Mouse (Mus musculus): Measurements from ENCODE around the gene Aco1. TPM values are rescaled to one million over a fixed set of nuclear protein-coding genes. Genes with fewer than 3 reads are reported as not detected.

Gene Aco1
- polyA plus RNA-seq, 1 experiment from 2014 or later, result 33.2 TPM

GRCm38 (mm10) chr4:40171477-40171876, 28.6 kb downstream of the Aco1 start:
- 69% methylated on average over 4 of the region's 4 CpGs for WGBS
- H3K4me2 ChIP-seq (ENCODE audit: low read depth, low read length), result no peak overlapping the region
- H3K9me3 ChIP-seq (replicated peaks; ENCODE audit: control insufficient read depth, low read length), result no peaks in the 10 kb centered on the region
- peaks cover 29% of the 10 kb centered on the region for H3K36me3 ChIP-seq (ENCODE audit: control insufficient read depth, insufficient read depth)
- no peak overlapping the region for H3K9ac ChIP-seq (ENCODE audit: low read length)
- ATAC-seq (replicated peaks; ENCODE audit: extremely low read depth, insufficient read depth, low FRiP score), result no peak
- H3K27ac ChIP-seq (ENCODE audit: low read length), result no peak overlapping the region
- no peaks in the 10 kb centered on the region for H3K27me3 ChIP-seq (ENCODE audit: control insufficient read depth, insufficient read depth, low read length)
- H3K4me3 ChIP-seq (ENCODE audit: low read length), result no peak overlapping the region
- H3K4me1 ChIP-seq (ENCODE audit: control insufficient read depth, insufficient read depth, low read length), result no peaks in the 10 kb centered on the region

- H3K27me3 ChIP-seq (ENCODE audit: control insufficient read depth, insufficient read depth, low read length), result no peaks in the 10 kb centered on the region
- no peak for ATAC-seq (replicated peaks; ENCODE audit: extremely low read depth, insufficient read depth, low FRiP score)
- no peaks in the 10 kb centered on the region for H3K4me1 ChIP-seq (ENCODE audit: control insufficient read depth, insufficient read depth, low read length)
- 85% methylated on average over 2 of the region's 2 CpGs for WGBS
- H3K27ac ChIP-seq (ENCODE audit: low read length), result no peak overlapping the region
- no peak overlapping the region for H3K4me2 ChIP-seq (ENCODE audit: low read depth, low read length)
- no peak overlapping the region for H3K9ac ChIP-seq (ENCODE audit: low read length)
- no peaks in the 10 kb centered on the region for H3K9me3 ChIP-seq (replicated peaks; ENCODE audit: control insufficient read depth, low read length)
- H3K4me3 ChIP-seq (ENCODE audit: low read length), result no peak overlapping the region
- H3K36me3 ChIP-seq (ENCODE audit: control insufficient read depth, insufficient read depth), result peaks cover 26% of the 10 kb centered on the region
Measured at GRCm38 (mm10) chr4:40172336-40172735, 29.5 kb downstream of the Aco1 start.

DNA sequence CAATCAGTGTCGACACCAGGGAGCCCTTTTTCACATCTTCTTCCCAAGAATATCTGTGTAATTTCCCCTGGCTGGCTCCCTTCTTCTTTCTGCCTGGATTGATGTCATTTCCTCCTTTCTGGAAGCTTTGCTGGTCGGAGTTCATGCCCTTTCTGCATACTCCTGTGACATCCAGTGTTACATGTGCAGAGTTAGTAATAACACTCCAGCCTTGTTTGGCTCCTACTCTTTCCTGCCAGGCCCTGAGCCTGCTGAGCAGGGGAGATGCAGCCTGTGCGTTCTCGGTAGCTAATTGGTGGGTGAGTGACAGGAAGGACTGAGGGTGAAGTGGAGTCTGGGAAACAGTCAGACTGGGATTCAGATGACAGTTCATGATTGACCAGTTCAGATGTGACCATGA, 31.4 kb downstream of the Aco1 start:
- Histone ChIP-seq H3K9me3 (replicated peaks; ENCODE audit: control insufficient read depth, low read length) (no peaks in the 10 kb centered on the region), H3K27me3 (ENCODE audit: control insufficient read depth, insufficient read depth, low read length) (no peaks in the 10 kb centered on the region), H3K4me2 (ENCODE audit: low read depth, low read length) (no peak overlapping the region), H3K36me3 (ENCODE audit: control insufficient read depth, insufficient read depth) (peaks cover 20% of the 10 kb centered on the region), H3K4me3 (ENCODE audit: low read length) (no peak overlapping the region), H3K4me1 (ENCODE audit: control insufficient read depth, insufficient read depth, low read length) (no peaks in the 10 kb centered on the region), H3K27ac (ENCODE audit: low read length) (peak overlapping the region; percentile 29; the same call in 1 of the 2 replicates), H3K9ac (ENCODE audit: low read length) (no peak overlapping the region)
- ATAC-seq (replicated peaks; ENCODE audit: extremely low read depth, insufficient read depth, low FRiP score), result no peak; the same call in 1 of the 2 replicates
- WGBS, result 50% methylated on average over 4 of the region's 4 CpGs

GRCm38 (mm10) chr4:40178584-40178983, 35.7 kb downstream of the Aco1 start:
- Histone ChIP-seq H3K27me3 (ENCODE audit: control insufficient read depth, insufficient read depth, low read length) (no peaks in the 10 kb centered on the region), H3K4me2 (ENCODE audit: low read depth, low read length) (no peak overlapping the region), H3K4me1 (ENCODE audit: control insufficient read depth, insufficient read depth, low read length) (no peaks in the 10 kb centered on the region), H3K27ac (ENCODE audit: low read length) (no peak overlapping the region), H3K9me3 (replicated peaks; ENCODE audit: control insufficient read depth, low read length) (no peaks in the 10 kb centered on the region), H3K9ac (ENCODE audit: low read length) (no peak overlapping the region), H3K36me3 (ENCODE audit: control insufficient read depth, insufficient read depth) (peaks cover 33% of the 10 kb centered on the region), H3K4me3 (ENCODE audit: low read length) (no peak overlapping the region)
- WGBS, result 78% methylated on average over 17 of the region's 17 CpGs
- ATAC-seq (replicated peaks; ENCODE audit: extremely low read depth, insufficient read depth, low FRiP score), result no peak

DNA sequence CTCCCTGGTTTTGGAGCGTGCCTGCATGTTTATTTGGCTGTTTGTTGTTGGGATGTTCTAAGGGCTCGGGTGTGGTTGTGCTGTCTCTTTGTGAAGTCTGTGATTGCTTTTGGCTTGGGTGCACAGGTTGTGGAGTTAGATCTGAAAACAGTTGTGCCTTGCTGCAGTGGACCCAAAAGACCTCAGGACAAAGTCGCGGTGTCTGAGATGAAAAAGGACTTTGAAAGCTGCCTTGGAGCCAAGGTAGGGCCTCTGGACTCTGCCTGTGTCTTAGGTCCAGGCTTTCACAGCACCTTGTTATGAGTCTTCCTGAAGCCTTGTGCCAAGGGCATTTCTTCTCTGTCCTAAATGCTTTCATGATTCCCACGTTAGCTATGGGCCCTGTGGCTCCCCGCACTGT, 37.2 kb downstream of the Aco1 start:
- no peak for ATAC-seq (replicated peaks; ENCODE audit: extremely low read depth, insufficient read depth, low FRiP score)
- WGBS, result 98% methylated on average over 6 of the region's 6 CpGs
- H3K4me1 ChIP-seq (ENCODE audit: control insufficient read depth, insufficient read depth, low read length), result no peaks in the 10 kb centered on the region
- no peak overlapping the region for H3K9ac ChIP-seq (ENCODE audit: low read length)
- H3K27ac ChIP-seq (ENCODE audit: low read length), result no peak overlapping the region
- H3K27me3 ChIP-seq (ENCODE audit: control insufficient read depth, insufficient read depth, low read length), result no peaks in the 10 kb centered on the region
- H3K36me3 ChIP-seq (ENCODE audit: control insufficient read depth, insufficient read depth), result peaks cover 39% of the 10 kb centered on the region
- H3K4me2 ChIP-seq (ENCODE audit: low read depth, low read length), result no peak overlapping the region
- H3K9me3 ChIP-seq (replicated peaks; ENCODE audit: control insufficient read depth, low read length), result no peaks in the 10 kb centered on the region
- no peak overlapping the region for H3K4me3 ChIP-seq (ENCODE audit: low read length)

- no peak overlapping the region for H3K4me3 ChIP-seq (ENCODE audit: low read length)
Measured at GRCm38 (mm10) chr4:40181681-40182080, 38.8 kb downstream of the Aco1 start.

GRCm38 (mm10) chr4:40182651-40183320, 39.9 kb downstream of the Aco1 start:
- no peak; the same call in 1 of the 2 replicates for ATAC-seq (replicated peaks; ENCODE audit: extremely low read depth, insufficient read depth, low FRiP score)
- WGBS, result 40% methylated on average over 14 of the region's 14 CpGs
- Histone ChIP-seq H3K36me3 (ENCODE audit: control insufficient read depth, insufficient read depth) (peaks cover 47% of the 10 kb centered on the region), H3K4me1 (ENCODE audit: control insufficient read depth, insufficient read depth, low read length) (no peaks in the 10 kb centered on the region), H3K9me3 (replicated peaks; ENCODE audit: control insufficient read depth, low read length) (no peaks in the 10 kb centered on the region), H3K27ac (ENCODE audit: low read length) (no peak overlapping the region), H3K27me3 (ENCODE audit: control insufficient read depth, insufficient read depth, low read length) (no peaks in the 10 kb centered on the region), H3K4me2 (ENCODE audit: low read depth, low read length) (no peak overlapping the region), H3K9ac (ENCODE audit: low read length) (no peak overlapping the region), H3K4me3 (ENCODE audit: low read length) (no peak overlapping the region)

More at GRCm38 (mm10) chr4:40181681-40182080, 38.8 kb downstream of the Aco1 start:
- Histone ChIP-seq H3K4me2 (ENCODE audit: low read depth, low read length) (no peak overlapping the region), H3K4me1 (ENCODE audit: control insufficient read depth, insufficient read depth, low read length) (no peaks in the 10 kb centered on the region), H3K9ac (ENCODE audit: low read length) (no peak overlapping the region), H3K36me3 (ENCODE audit: control insufficient read depth, insufficient read depth) (peaks cover 37% of the 10 kb centered on the region), H3K9me3 (replicated peaks; ENCODE audit: control insufficient read depth, low read length) (no peaks in the 10 kb centered on the region), H3K27me3 (ENCODE audit: control insufficient read depth, insufficient read depth, low read length) (no peaks in the 10 kb centered on the region), H3K27ac (ENCODE audit: low read length) (no peak overlapping the region)
- 91% methylated on average over 8 of the region's 8 CpGs for WGBS
- ATAC-seq (replicated peaks; ENCODE audit: extremely low read depth, insufficient read depth, low FRiP score), result no peak

GRCm38 (mm10) chr4:40183781-40184180, 40.9 kb downstream of the Aco1 start:
- Histone ChIP-seq H3K4me1 (ENCODE audit: control insufficient read depth, insufficient read depth, low read length) (no peaks in the 10 kb centered on the region), H3K36me3 (ENCODE audit: control insufficient read depth, insufficient read depth) (peaks cover 55% of the 10 kb centered on the region)
- WGBS, result 90% methylated on average over 6 of the region's 6 CpGs

DNA sequence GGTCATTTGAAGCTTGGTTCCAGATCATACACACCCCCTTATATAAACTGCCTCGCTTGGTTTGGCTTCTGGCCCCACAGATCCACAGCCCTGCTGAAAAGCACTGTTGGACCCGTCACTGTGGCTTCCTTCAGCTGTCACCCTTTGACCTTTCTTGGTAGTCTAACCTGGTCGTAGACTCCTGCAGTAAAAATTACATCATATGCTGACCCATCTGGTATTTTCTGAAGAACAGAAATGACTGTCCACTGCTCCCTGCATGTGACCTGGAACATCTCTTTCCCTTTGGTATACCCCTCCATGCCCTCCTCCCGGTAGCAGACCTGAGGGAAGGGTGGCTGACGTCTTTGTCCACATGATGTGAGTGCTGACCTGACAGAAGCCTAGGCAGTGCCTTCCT, 41.6 kb downstream of the Aco1 start:
- Histone ChIP-seq H3K4me3 (ENCODE audit: low read length) (no peak overlapping the region), H3K4me2 (ENCODE audit: low read depth, low read length) (no peak overlapping the region), H3K9ac (ENCODE audit: low read length) (no peak overlapping the region), H3K36me3 (ENCODE audit: control insufficient read depth, insufficient read depth) (peaks cover 55% of the 10 kb centered on the region), H3K27ac (ENCODE audit: low read length) (no peak overlapping the region), H3K9me3 (replicated peaks; ENCODE audit: control insufficient read depth, low read length) (no peaks in the 10 kb centered on the region), H3K27me3 (ENCODE audit: control insufficient read depth, insufficient read depth, low read length) (no peaks in the 10 kb centered on the region), H3K4me1 (ENCODE audit: control insufficient read depth, insufficient read depth, low read length) (no peaks in the 10 kb centered on the region)
- WGBS, result 88% methylated on average over 5 of the region's 5 CpGs
- no peak for ATAC-seq (replicated peaks; ENCODE audit: extremely low read depth, insufficient read depth, low FRiP score)

More at GRCm38 (mm10) chr4:40183781-40184180, 40.9 kb downstream of the Aco1 start:
- H3K9me3 ChIP-seq (replicated peaks; ENCODE audit: control insufficient read depth, low read length), result no peaks in the 10 kb centered on the region
- no peak overlapping the region for H3K9ac ChIP-seq (ENCODE audit: low read length)
- H3K27ac ChIP-seq (ENCODE audit: low read length), result no peak overlapping the region
- no peak for ATAC-seq (replicated peaks; ENCODE audit: extremely low read depth, insufficient read depth, low FRiP score)
- H3K27me3 ChIP-seq (ENCODE audit: control insufficient read depth, insufficient read depth, low read length), result no peaks in the 10 kb centered on the region
- no peak overlapping the region for H3K4me2 ChIP-seq (ENCODE audit: low read depth, low read length)
- H3K4me3 ChIP-seq (ENCODE audit: low read length), result no peak overlapping the region
